Mouse (Mus musculus) G1E (cell line): ENCODE results near the gene Cadm4.

Experiments
- CTCF ChIP-seq: IDR thresholded peaks from 2 replicates; pipeline ENCODE4 v1.5.1; 2012; ENCODE audit warnings: low read depth, low read length, inconsistent platforms, mixed read lengths
- GATA1 ChIP-seq: IDR thresholded peaks from 2 replicates; pipeline ENCODE4 v1.6.1; 2012; ENCODE audit warnings: borderline replicate concordance, low read length, inconsistent platforms, mixed read lengths
- TAL1 ChIP-seq: conservative IDR thresholded peaks from 2 replicates; pipeline ENCODE4 v1.6.1; 2012; ENCODE audit warnings: low read depth, low read length, inconsistent platforms, mixed read lengths

- TF ChIP-seq TAL1: no peak
- TF ChIP-seq CTCF: no peak
- TF ChIP-seq GATA1: no peak
Observed at GRCm38 (mm10) chr7:24506838-24507725, 25.3 kb downstream of the Cadm4 start, which contains the start of gene Zfp428.
